Mouse (Mus musculus) liver (tissue): ENCODE data around the gene Pam.
"Not testable (repeated sequence)": the region's sequence is repeated elsewhere in the genome, so short reads cannot be mapped to it uniquely, and the experiment has no call there.

Source experiments
- DNase-seq: peaks from one replicate; pipeline ENCODE4 v3.0.0-alpha.2; 2020; ENCODE audit warnings: mixed read lengths

Gene Pam

GRCm38 (mm10) chr1:97960681-97961080 is 134.8 kb downstream of the Pam start:
- DNase-seq = no peak

- DNase-seq = no peak
These were observed 135.3 kb downstream of the Pam start for GRCm38 (mm10) chr1:97960124-97960523.

DNA sequence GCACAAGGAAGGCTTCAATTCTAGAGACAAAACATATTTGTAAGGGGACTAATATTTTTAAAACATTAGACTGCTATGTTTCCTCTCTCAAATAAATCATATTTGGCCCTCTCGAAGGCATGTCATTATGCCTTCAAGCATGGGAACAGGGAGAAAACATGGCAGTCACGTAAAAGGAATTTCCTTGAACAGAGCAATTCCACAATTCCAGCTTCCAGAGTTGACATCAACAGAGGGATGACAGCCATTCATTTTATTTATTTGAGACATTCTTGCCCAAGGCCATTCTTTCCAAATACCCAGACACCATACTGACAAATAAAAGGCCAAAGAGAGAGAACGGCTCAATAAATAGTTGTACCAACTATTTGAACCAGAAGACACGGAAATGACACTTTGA is 136.7 kb downstream of the Pam start:
- no peak for DNase-seq

GRCm38 (mm10) chr1:97949258-97949657 is 146.2 kb downstream of the Pam start:
- not testable (repeated sequence) for DNase-seq

DNA sequence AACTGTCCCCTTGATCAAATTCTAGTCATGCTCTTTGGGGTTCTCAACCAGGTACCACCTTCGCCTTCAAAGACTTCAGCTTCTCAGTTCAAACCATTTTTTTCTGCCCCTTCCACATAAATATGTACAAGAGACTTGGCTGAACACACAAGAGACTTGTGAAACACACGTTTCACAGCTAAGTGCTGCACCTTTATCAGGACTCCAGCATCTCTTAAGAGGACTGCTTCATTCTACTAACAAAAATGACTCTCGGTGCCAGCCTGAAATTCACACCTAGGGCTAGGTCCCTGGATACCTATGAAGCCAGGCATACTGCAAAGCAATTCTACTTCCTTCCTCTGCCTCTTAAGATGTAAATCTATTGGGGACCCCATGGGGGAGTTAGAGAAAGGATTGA is 148.3 kb downstream of the Pam start:
- no peak for DNase-seq

DNA sequence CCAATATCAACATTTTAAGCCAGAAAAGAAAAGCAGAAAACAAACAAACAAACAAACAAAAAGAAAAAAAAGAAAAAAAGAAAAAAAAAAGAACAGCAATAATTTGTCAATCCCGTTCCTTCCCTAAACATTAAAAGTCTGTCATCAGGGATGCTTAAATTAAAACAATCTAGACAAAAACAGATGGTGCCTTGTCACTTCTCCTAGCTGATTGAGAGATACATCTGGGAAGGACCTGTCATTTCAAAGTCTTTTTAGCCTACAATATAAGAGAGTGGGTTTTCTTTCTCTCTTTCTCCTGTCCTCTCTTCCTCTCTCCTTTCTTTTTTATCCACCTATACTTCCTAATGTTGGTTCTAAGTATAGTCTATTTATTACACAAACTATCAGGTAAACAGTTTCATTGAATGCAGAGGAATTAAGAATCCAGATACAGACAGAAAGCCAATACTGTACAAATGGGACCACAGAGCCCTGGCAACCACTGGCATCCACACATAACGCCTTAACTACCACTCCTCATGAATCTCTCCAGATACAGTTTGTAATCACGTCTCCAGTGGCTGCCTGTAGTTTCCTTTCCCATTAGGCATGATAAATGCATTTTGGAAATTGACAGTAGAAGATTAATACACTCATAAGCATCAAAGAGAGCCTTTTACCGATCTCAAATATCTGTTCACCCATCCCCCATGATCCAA is 151.4 kb downstream of the Pam start:
- no peak for DNase-seq

DNA sequence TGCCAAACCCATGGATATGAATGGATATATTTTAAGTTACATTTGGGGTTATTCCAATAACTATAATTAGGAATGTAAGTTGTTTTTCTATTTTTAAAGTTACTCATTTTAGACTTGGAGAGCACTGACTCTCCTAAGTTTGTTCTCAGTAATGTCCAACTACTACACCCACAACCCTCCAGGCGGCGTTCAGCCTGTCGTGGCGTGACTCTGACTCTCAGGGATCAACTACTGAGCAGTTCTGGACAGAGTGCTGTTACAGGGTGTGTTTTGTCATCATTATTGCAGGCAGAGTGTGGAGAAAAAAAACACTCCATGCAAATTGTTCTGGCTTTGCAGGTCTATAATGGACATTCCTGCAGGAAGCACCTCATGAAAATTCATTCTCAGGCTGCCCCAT is 152.0 kb downstream of the Pam start:
- DNase-seq = no peak

DNA sequence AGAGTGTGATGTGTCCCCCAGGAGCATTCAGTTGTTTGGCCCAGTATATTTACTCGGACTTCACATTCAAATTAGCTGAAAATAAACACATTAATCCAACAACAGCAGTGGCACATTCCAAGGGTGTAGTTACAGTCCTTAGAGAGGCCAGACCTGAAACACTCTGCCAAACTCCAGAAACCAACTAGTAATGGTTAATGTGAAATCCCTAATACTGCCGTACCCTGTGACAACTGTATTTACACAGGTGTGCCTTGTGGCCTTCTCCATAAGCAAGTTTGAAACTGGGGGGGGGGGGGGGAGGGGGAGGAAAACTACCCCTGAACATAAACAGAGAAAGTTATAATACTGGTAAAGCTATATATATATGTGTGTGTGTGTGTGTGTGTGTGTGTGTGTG is 152.5 kb downstream of the Pam start:
- DNase-seq = no peak

DNA sequence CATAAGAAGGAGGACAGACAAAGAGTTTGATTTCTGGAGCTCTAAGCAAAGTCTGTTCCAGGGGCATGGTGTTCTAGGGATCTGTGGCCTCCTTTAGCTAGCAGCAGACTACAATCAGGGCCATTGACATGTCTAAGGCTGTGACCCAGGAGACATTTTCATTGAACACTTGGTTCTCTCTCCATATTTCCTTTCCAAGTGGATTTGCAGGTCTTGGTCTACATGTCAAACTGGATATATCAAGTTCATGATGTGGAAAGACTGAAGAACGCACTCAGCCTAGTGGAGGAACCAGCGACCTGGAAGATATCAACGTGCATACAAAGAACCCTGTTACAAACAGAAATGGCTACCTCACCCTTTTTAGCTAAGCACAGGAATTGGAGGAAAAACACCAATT is 156.9 kb downstream of the Pam start:
- no peak for DNase-seq

- no peak for DNase-seq
These were observed 157.4 kb downstream of the Pam start for GRCm38 (mm10) chr1:97938053-97938452.

- no peak for DNase-seq
These were observed 160.5 kb downstream of the Pam start for GRCm38 (mm10) chr1:97934940-97935339.

DNA sequence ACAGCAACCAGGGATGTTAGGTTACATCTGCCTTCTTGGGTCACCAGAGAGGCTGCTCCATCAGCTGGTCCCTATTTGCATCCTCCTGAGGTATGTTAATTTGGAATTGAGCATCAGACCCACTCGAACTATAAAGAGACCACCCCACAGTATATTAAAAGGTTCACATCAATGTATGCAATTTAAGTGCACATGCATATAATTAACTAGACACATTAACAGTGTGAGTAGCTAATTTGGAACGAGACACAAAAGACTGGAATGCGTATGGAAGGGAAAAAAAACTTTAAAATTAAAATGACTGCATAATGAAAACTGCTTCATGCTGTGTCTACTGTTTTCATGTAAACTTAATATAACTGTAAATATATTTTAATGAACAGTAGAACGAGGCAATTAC is 164.2 kb downstream of the Pam start:
- DNase-seq = no peak

GRCm38 (mm10) chr1:97929415-97930028 is 165.9 kb downstream of the Pam start:
- DNase-seq = no peak

DNA sequence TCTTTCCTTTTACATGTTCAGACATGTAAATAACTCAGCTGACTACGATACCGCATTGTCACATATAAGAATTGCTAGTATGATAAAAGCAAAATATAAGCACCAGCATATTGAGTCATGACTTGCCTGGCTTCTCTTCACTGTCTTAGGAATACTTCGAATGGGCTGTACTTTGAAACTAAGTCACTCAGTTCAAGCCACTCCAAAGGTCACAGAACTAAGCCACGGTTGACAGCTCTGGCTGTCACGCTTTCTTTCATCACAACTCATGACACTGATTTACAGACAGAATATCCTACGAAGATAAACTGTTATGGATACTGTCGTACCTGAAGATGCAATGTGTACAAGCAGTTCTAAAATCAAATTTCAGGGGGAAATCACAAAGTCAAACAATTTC is 168.7 kb downstream of the Pam start:
- no peak for DNase-seq

- DNase-seq = no peak
These were observed 169.4 kb downstream of the Pam start for GRCm38 (mm10) chr1:97926017-97926540.

GRCm38 (mm10) chr1:97922395-97922794 is 173.1 kb downstream of the Pam start:
- no peak for DNase-seq

DNA sequence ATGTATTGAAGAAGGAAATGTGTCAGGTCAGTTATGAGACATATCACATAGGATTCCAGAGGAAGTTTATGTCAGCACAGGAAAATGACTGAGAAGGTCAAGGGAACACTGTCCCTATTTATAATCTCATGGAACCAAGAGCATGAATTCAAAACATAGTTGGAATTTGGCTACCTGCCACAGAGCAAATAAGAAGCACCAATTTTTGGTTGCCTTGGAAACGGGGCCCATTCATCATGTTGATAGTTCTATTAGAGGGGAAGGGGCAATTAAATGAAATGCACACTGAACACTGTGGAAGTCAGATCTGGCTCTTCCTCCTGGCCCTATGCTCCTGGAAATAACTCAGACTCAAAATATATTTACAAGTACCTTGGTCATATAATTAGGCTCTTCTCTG is 173.6 kb downstream of the Pam start:
- DNase-seq = no peak

GRCm38 (mm10) chr1:97918495-97918894 is 177.0 kb downstream of the Pam start:
- DNase-seq = peak; percentile 31

- DNase-seq = no peak
These were observed 178.5 kb downstream of the Pam start for GRCm38 (mm10) chr1:97916971-97917234.

DNA sequence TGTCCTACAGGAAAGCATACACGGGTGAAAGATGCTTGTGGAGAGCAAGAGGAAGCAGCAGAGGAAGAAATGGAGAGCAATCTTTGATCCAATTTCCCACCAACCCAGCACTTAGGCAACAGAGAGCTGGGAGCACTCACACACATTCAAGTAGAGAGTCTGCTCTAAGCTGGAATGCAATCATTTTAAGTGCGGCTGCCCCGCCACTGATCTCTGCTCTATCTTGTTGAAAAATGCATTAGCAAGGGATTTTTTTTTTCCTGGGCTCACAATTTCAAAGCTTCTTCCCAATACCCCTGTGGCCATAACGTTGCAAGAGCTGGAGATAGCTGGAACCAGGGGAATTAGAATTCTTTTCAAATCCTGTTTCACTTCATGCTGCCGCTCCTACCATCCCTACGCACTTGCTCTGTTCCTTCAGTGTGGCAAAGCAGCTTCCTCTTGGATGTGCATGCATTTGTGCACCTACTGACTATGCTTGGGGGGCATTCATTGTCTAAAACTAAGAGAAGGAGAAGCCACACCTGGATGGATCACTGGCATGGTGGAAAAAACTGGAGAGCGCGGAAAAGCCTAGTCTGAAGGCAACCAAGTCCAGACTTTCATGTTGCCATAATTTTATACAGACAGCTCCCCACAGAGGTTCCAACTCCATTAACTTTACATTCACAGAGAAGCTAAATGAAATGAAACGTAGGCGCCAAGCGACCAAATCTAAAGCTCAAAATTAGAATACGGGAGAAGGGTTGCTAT is 179.1 kb downstream of the Pam start:
- DNase-seq = no peak

GRCm38 (mm10) chr1:97915726-97916125 is 179.7 kb downstream of the Pam start:
- DNase-seq = no peak

GRCm38 (mm10) chr1:97910874-97911273 is 184.6 kb downstream of the Pam start:
- DNase-seq = no peak

DNA sequence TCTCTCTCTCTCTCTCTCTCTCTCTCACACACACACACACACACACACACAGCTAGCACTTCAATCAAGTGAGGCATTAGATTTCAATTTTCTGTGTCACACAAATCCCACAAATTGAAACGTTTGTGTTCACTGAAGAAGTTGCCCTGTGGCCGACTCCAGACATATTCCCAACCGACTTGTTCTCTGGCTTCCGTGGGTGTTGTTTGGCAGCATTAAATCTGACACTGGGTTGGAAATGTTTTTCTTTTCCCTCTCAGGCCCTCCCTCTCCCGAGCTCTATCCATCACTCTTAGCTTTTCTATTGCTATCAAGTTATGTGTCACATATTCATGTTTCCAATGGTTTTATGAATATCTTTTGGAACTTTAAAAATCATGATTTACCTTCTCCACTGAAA is 185.9 kb downstream of the Pam start:
- DNase-seq = no peak

DNA sequence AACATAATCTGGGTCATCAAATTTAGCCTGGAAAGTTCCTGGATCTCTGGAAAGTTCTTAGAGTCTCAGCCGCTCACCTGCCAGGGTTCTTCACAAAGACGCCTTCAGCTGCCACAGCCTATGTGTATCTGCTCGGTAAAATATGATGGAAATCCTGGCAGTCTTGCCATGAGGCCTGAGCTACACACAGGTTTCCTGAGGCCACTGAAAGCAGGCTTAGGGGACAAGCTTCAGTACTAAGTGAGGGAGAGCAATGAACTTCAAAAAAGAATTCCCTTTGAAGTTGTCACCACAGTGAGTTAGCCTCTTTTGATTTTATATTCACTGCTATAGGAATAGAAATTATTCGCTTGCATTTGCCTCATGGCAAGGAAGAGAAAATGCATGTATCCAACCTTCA is 186.7 kb downstream of the Pam start:
- no peak for DNase-seq
